Mouse (Mus musculus): Measurements from ENCODE around the gene Atad5. TPM values are rescaled to one million over a fixed set of nuclear protein-coding genes. Genes with fewer than 3 reads are reported as not detected.

The Atad5 gene
- total RNA-seq, 2 experiments from 2014 or later = 3.1 to 3.6 TPM

GRCm38 (mm10) chr11:80069815-80070214 is 19.4 kb upstream of the Atad5 start:
- intact Hi-C loops (cut with DNase I) = no loop called here
- Histone ChIP-seq H3K27ac (no peak overlapping the region), H3K4me3 (no peak overlapping the region)
- DNase-seq (ENCODE audit: extremely low spot score in 1 of 2, low spot score in 2 of 2) = no peak
- no peak for TF ChIP-seq CTCF (IDR thresholded peaks at IDR 0.05)

DNA sequence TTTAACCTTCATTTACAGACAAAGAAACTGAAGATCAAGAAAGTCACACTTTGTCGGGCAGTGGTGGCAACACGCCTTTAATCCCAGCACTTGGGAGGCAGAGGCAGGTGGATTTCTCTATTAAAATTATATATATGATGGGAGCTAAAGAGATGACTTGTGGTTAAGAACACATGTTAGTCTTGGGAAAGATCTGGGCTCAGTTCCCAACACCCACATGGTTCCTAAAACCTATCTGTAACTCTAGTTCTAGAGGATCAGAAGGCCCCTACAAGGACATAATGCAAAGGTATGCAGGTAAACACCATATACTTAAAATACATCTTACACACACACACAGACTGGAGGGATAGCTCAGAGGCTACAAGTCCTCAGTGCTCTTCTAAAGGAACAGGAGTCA is 18.2 kb upstream of the Atad5 start:
- DNase-seq (ENCODE audit: extremely low spot score in 1 of 2, low spot score in 2 of 2) = no peak
- intact Hi-C loops (cut with DNase I) = no loop called here
- no peak for TF ChIP-seq CTCF (IDR thresholded peaks at IDR 0.05)
- Histone ChIP-seq H3K27ac (no peak overlapping the region), H3K4me3 (no peak overlapping the region)

GRCm38 (mm10) chr11:80072365-80072764 is 16.8 kb upstream of the Atad5 start:
- no peak overlapping the region for H3K27ac ChIP-seq
- TF ChIP-seq CTCF (IDR thresholded peaks at IDR 0.05) = no peak
- no peak overlapping the region for H3K4me3 ChIP-seq
- no peak for DNase-seq (ENCODE audit: extremely low spot score in 1 of 2, low spot score in 2 of 2)
- intact Hi-C loops (cut with DNase I) = no loop called here

GRCm38 (mm10) chr11:80075608-80076277 is 13.5 kb upstream of the Atad5 start:
- no peak for TF ChIP-seq CTCF (IDR thresholded peaks at IDR 0.05)
- no peak overlapping the region for H3K4me3 ChIP-seq
- DNase-seq (ENCODE audit: extremely low spot score in 1 of 2, low spot score in 2 of 2) = no peak
- H3K27ac ChIP-seq = no peak overlapping the region
- intact Hi-C loops (cut with DNase I) = no loop called here

DNA sequence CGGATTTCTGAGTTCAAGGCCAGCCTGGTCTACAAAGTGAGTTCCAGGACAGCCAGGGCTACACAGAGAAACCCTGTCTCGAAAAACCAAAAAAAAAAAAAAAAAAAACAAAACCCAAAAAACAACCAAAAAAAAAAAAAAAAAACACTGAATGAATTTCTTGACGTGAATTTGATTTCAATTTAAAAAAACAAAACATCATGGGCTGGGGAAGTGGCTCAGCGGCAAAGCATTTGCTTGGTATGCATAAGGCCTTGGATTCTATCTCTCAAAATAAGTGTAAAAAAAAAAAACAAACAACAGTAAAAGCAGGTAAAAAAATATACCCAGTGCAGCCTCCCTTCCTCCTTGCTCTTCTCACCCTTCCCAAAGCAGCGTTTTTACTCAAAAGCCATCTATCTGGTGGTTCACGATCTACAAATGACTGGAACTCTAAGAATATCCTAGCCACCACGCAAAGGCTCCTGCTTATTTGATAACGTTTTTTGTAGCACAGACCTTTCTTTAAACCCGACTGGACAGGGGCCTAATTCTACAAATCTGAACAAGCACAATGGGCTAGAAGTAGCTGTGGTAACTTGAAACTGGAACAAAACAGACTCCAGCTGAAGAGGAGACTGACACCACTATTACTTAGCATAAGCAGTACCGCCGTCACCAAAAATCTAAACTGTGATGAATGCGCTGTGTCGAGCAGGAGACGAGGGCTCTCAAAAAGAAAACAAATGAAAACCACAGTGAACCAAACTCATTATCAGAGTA is 11.2 kb upstream of the Atad5 start:
- no peak for DNase-seq (ENCODE audit: extremely low spot score in 1 of 2, low spot score in 2 of 2)
- Histone ChIP-seq H3K4me3 (no peak overlapping the region; the same call in 1 of the 2 replicates), H3K27ac (no peak overlapping the region)
- no peak for TF ChIP-seq CTCF (IDR thresholded peaks at IDR 0.05)
- intact Hi-C loops (cut with DNase I) = no loop called here

DNA sequence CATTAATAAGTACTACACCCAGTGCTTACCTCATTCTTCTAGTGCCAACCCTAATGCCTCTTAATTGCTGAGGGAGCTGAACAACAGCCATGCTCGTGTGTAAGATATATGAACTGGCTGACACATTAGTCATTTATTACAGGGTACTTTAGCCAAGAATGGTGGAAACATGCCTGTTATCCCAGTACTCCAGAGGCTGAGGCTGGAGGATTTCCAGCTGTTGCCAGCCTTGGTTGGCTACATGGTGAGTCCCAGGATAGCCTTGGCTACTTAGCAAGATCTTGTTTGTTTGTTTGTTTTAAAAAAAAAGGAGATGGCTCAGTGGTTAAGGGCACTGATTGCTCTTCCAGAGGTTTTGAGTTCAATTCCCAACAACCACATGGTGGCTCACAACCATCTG is 10.4 kb upstream of the Atad5 start:
- no peak for DNase-seq (ENCODE audit: extremely low spot score in 1 of 2, low spot score in 2 of 2)
- intact Hi-C loops (cut with DNase I) = no loop called here
- H3K27ac ChIP-seq = no peak overlapping the region
- no peak for TF ChIP-seq CTCF (IDR thresholded peaks at IDR 0.05)
- H3K4me3 ChIP-seq = no peak overlapping the region

DNA sequence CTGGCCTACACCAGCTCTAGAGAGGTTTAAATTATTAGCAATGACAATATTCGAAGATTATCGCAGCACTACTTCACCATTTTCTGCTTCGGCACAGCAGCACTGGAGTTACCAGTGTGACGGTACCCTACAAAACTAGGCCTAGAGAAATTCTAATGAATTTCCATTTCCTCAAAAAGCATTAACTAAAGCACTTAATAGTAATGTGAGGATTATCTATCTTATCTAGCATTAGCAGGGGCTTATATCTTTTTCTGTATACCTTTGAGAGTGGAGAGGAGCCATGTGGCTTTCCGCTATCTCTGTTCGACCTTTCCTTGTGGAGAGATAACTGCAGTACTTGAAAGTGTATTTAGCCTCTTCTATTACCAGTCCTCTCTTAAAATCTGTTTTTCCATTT is 9.4 kb upstream of the Atad5 start:
- TF ChIP-seq CTCF (IDR thresholded peaks at IDR 0.05) = no peak
- Histone ChIP-seq H3K4me3 (peak overlapping the region; percentile 85), H3K27ac (no peak overlapping the region)
- DNase-seq (ENCODE audit: extremely low spot score in 1 of 2, low spot score in 2 of 2) = no peak
- intact Hi-C loops (cut with DNase I) = no loop called here

DNA sequence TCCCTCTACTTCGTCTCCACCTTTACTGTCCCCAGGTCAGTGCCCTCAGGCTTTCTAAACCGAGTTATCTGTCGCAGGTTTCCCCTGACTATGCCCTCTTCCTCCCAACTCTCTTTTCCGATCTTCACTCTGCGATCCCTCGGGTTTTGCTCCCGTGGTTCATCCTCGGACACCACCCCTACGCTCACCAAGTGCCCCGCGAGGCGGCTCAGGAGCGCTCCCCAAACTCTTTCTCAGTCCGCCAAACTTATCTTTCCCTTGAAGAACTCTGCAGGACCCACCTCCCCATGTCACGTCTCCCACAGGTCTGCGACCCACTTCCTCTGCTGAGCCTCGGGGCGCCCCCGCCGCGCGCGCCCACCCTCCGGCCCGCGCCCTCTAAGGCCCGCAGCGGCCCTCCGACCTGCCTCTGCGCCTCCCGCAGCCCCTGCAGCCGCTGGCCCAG is 8.8 kb upstream of the Atad5 start:
- DNase-seq (ENCODE audit: extremely low spot score in 1 of 2, low spot score in 2 of 2) = peak in 1 of 2 experiments; percentile 28
- no peak for TF ChIP-seq CTCF (IDR thresholded peaks at IDR 0.05)
- H3K4me3 ChIP-seq = peak overlapping the region; percentile 85
- H3K27ac ChIP-seq = peak overlapping the region; percentile 80
- intact Hi-C loops (cut with DNase I) = no loop called here

- TF ChIP-seq CTCF (IDR thresholded peaks at IDR 0.05) = peak; percentile 28
- H3K4me3 ChIP-seq = peak within 1 kb of the TSS; percentile 85
- peak; percentile 85 to 90 for DNase-seq (ENCODE audit: extremely low spot score in 1 of 2, low spot score in 2 of 2)
- peak within 1 kb of the TSS; percentile 80 for H3K27ac ChIP-seq
- intact Hi-C loops (cut with DNase I) = no loop called here
Measured at GRCm38 (mm10) chr11:80080826-80081728, 8.1 kb upstream of the Atad5 start, which contains the start of gene Crlf3. TSS of gene Crlf3 (minus strand) at chr11:80080991.

GRCm38 (mm10) chr11:80081786-80082319 is 7.3 kb upstream of the Atad5 start:
- H3K4me3 ChIP-seq = no peak overlapping the region
- intact Hi-C loops (cut with DNase I) = no loop called here
- H3K27ac ChIP-seq = 0 out of 2 replicates have a peak overlapping the region, but pooled peaks have one; percentile 60
- no peak for TF ChIP-seq CTCF (IDR thresholded peaks at IDR 0.05)
- DNase-seq (ENCODE audit: extremely low spot score in 1 of 2, low spot score in 2 of 2) = no peak

DNA sequence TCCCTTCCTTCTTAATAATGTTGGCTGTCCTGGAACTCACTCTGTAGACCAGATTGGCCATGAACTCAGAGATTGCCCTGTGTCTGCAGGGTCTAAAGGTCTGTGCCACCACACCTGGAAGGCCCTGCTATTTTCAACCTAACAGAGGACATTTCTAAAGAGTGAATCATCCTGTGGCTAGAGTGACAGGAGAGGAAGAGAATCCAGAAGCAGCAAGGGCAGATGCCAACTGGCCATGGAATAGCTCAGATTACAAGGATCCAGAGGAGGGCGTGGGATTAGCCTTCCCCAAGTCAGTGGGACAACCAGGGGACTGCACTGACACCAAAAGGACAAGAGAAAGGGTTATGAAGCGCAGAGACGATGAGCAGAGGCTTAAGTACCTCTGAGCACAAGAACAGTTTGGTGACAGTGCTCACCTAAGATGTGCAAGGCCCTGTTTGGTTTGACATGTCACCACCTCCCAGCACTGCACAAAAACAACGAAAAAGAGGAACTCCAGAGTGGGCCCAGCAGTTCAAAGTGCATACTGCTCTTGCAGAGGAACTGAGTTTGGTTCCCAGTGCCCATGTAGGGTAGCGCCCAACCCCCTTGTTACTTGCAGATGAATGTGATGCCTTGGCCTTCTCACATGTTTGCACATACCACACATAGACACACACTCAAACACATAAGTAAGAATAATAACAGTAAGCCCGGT is 3.7 kb upstream of the Atad5 start:
- no peak overlapping the region for H3K4me3 ChIP-seq
- no peak overlapping the region for H3K27ac ChIP-seq
- intact Hi-C loops (cut with DNase I) = loop anchor here (5.0 kb wide), 1 partner anchor 57 kb away; the partner anchor contains the start of gene Tefm
- no peak for TF ChIP-seq CTCF (IDR thresholded peaks at IDR 0.05)
- DNase-seq (ENCODE audit: extremely low spot score in 1 of 2, low spot score in 2 of 2) = no peak
